Mouse (Mus musculus) liver, adult 2 months (tissue): ENCODE results near the gene Rbfox3. TPM values are rescaled to one million over a fixed set of nuclear protein-coding genes. Genes with fewer than 3 reads are reported as not detected.
A peak's percentile ranks its signal among the peaks of the same experiment; 100 is the strongest.

Source experiments
- DNase-seq: peaks from one replicate; pipeline ENCODE4 v3.0.0-alpha.2; 2011; ENCODE audit warnings: low read depth, low spot score; ENCODE audit errors: extremely low read depth
- H3K27ac ChIP-seq: fragments of 200-500 bp; replicated peaks from 2 replicates; pipeline ENCODE4 v1.5.1; 2012; ENCODE audit warnings: low read depth, mild to moderate bottlenecking, control low read depth, inconsistent platforms, low read length; ENCODE audit not compliant: insufficient read depth
- H3K27me3 ChIP-seq: fragments of 200-500 bp; 2 replicates; pipeline ENCODE4 v1.6.1; 2012; ENCODE audit warnings: mild to moderate bottlenecking, moderate library complexity, low read length, inconsistent platforms; ENCODE audit not compliant: control insufficient read depth, insufficient read depth
- H3K36me3 ChIP-seq: fragments of 200-500 bp; 2 replicates; pipeline ENCODE4 v1.6.1; 2012; ENCODE audit warnings: low read length, inconsistent platforms; ENCODE audit not compliant: control insufficient read depth, insufficient read depth
- H3K4me1 ChIP-seq: fragments of 200-500 bp; 2 replicates; pipeline ENCODE4 v1.6.1; 2011; ENCODE audit warnings: low read length; ENCODE audit not compliant: control insufficient read depth, insufficient read depth
- H3K4me3 ChIP-seq: fragments of 200-500 bp; 2 replicates; pipeline ENCODE4 v1.5.1; 2011; ENCODE audit warnings: low read depth, mild to moderate bottlenecking, control low read depth, low read length, moderate library complexity; ENCODE audit not compliant: insufficient read depth
- H3K79me2 ChIP-seq: fragments of 200-500 bp; 2 replicates; pipeline ENCODE4 v1.6.1; 2012; ENCODE audit warnings: inconsistent platforms, mild to moderate bottlenecking, low read length, moderate library complexity; ENCODE audit not compliant: control insufficient read depth, insufficient read depth
- H3K9ac ChIP-seq: fragments of 200-500 bp; 2 replicates; pipeline ENCODE4 v1.6.1; 2012; ENCODE audit warnings: low read depth, mild to moderate bottlenecking, control low read depth, inconsistent platforms, low read length
- CTCF ChIP-seq: fragments of 200-500 bp; IDR thresholded peaks from 2 replicates; pipeline ENCODE4 v1.5.1; 2011; ENCODE audit warnings: low read depth, low read length, control low read depth
- POLR2A ChIP-seq: fragments of 200-500 bp; IDR thresholded peaks from 2 replicates; pipeline ENCODE4 v1.6.1; 2011; ENCODE audit warnings: low read length, control low read depth; ENCODE audit not compliant: insufficient read depth; ENCODE audit errors: extremely low read depth
- WGBS: fragments of 180-500 bp; shearing (Covaris S2); methylation state at CpG from one replicate; pipeline ENCODE4 v1.1.7; 2018; 5-methylcytosine and 5-hydroxymethylcytosine counted together
- polyA plus RNA-seq: library from polyadenylated mRNA; depleted of rRNA; stranded (reverse); fragments of >200 nt; gene quantifications from 2 replicates; pipeline ENCODE4 v1.2.3, GENCODE M21; 2012
- total RNA-seq: library from RNA; depleted of rRNA; stranded (reverse); fragments of >200 nt; gene quantifications from 2 replicates; pipeline ENCODE4 v1.2.3, GENCODE M21; 2014

Rbfox3 gene
- total and polyA plus RNA-seq, 2 experiments, result 0.28 to 0.44 TPM

DNA sequence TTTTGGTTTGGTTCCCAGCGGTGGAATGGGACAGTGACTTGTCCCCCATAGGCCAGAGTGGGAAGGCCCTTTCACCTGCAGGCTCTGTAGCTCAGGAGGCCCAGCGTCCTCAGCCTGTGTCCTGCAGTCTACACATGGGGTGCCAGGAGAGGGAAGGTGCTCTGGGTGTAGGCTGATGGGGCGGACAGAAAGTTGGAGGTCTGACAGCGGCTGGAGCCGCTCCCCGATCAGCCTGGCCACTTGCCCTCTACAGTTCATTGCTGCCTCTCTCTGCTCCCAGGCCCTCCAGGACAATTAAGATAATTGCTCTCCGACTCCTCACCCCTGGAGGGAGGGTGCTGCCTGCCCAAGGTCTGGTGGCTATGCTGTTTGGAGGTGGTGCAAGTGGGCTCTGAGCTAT lies 392.7 kb downstream of the Rbfox3 start:
- TF ChIP-seq CTCF, result no peak
- TF ChIP-seq POLR2A, result no peak
- H3K27ac ChIP-seq, result no peak overlapping the region
- H3K9ac ChIP-seq, result no peak overlapping the region
- no peaks in the 10 kb centered on the region for H3K79me2 ChIP-seq
- no peak for DNase-seq
- H3K36me3 ChIP-seq, result no peaks in the 10 kb centered on the region
- no peaks in the 10 kb centered on the region for H3K27me3 ChIP-seq
- H3K4me3 ChIP-seq, result no peak overlapping the region
- WGBS, result 82% methylated on average over 7 of the region's 7 CpGs
- H3K4me1 ChIP-seq, result no peaks in the 10 kb centered on the region

GRCm38 (mm10) chr11:118517924-118518323 lies 393.5 kb downstream of the Rbfox3 start:
- Histone ChIP-seq H3K4me1 (no peaks in the 10 kb centered on the region), H3K79me2 (no peaks in the 10 kb centered on the region), H3K36me3 (no peaks in the 10 kb centered on the region), H3K4me3 (no peak overlapping the region), H3K27me3 (no peaks in the 10 kb centered on the region), H3K27ac (no peak overlapping the region), H3K9ac (no peak overlapping the region)
- DNase-seq, result no peak
- TF ChIP-seq POLR2A, result no peak
- TF ChIP-seq CTCF, result no peak
- WGBS, result 86% methylated on average over 7 of the region's 7 CpGs

DNA sequence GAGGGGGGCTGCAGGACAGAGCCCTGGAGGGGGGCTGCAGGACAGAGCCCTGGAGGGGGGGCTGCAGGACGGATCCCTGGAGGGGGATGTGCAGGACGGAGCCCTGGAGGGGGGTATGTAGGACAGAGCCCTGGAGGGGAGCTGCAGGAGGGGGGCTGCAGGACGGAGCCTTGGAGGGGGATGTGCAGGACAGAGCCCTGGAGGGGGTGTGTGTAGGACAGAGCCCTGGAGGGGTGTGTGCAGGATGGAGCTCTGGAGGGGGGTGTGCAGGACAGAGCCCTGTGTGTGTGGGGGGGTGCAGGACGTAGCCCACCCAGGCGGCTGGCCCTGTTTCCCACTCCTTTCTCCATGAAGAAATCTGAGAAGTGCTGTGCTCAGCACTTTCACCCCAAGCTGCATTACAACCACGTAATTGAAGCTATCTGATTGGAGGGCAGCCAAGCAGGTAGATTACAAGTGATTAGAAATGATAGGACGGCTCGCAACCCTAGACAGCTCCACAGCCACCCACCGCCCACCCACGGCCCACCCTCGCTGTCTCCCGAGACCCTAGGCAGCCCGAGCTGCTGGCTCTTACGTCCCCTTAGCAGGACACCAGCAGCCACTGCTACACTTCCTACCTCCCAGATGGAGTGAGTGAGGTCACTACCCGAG lies 399.0 kb downstream of the Rbfox3 start:
- no peaks in the 10 kb centered on the region for H3K79me2 ChIP-seq
- no peaks in the 10 kb centered on the region for H3K27me3 ChIP-seq
- no peak for DNase-seq
- H3K36me3 ChIP-seq, result no peaks in the 10 kb centered on the region
- no peaks in the 10 kb centered on the region for H3K4me1 ChIP-seq
- no peak for TF ChIP-seq POLR2A
- TF ChIP-seq CTCF, result no peak
- no peak overlapping the region for H3K27ac ChIP-seq
- 60% methylated on average over 15 of the region's 15 CpGs for WGBS
- no peak overlapping the region for H3K4me3 ChIP-seq
- no peak overlapping the region for H3K9ac ChIP-seq

DNA sequence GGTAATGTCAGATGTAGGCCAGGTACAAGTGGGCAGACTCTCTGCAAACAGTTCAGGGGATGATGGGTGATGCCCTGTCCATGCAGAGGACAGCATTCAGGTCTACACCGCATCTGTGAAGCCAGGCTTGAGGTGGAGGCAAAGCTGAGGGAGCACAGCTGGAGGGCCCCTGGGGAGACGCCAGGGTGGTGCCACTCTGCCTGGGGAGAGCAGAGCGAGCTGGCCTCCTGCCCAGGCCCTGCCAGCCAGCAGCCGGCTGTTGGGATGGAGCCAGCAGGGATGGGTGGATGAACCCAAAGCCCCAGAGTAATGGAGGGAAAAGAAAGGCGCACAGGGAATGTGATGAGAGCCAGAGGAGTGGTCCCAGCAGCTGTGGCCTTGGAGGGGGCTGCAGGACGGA lies 399.5 kb downstream of the Rbfox3 start:
- Histone ChIP-seq H3K27me3 (no peaks in the 10 kb centered on the region), H3K9ac (no peak overlapping the region), H3K36me3 (no peaks in the 10 kb centered on the region), H3K79me2 (no peaks in the 10 kb centered on the region), H3K27ac (no peak overlapping the region), H3K4me1 (no peaks in the 10 kb centered on the region), H3K4me3 (no peak overlapping the region)
- DNase-seq, result no peak
- TF ChIP-seq POLR2A (no peak), CTCF (no peak)
- 66% methylated on average over 6 of the region's 6 CpGs for WGBS

- Histone ChIP-seq H3K36me3 (no peaks in the 10 kb centered on the region), H3K4me1 (no peaks in the 10 kb centered on the region), H3K27me3 (no peaks in the 10 kb centered on the region), H3K27ac (no peak overlapping the region), H3K9ac (no peak overlapping the region), H3K79me2 (no peaks in the 10 kb centered on the region), H3K4me3 (no peak overlapping the region)
- no peak for DNase-seq
- TF ChIP-seq POLR2A (no peak), CTCF (no peak)
- 75% methylated on average over 7 of the region's 7 CpGs for WGBS
These were observed 403.1 kb downstream of the Rbfox3 start for GRCm38 (mm10) chr11:118508341-118508740.

- H3K36me3 ChIP-seq, result no peaks in the 10 kb centered on the region
- H3K79me2 ChIP-seq, result no peaks in the 10 kb centered on the region
- peak; percentile 34 for DNase-seq
- H3K4me3 ChIP-seq, result no peak overlapping the region
- peak; percentile 95 for TF ChIP-seq CTCF
- no peak for TF ChIP-seq POLR2A
- no peak overlapping the region for H3K9ac ChIP-seq
- no peaks in the 10 kb centered on the region for H3K4me1 ChIP-seq
- H3K27ac ChIP-seq, result no peak overlapping the region
- no peaks in the 10 kb centered on the region for H3K27me3 ChIP-seq
- WGBS, result 26% methylated on average over 5 of the region's 5 CpGs
These were observed 403.5 kb downstream of the Rbfox3 start for GRCm38 (mm10) chr11:118507904-118508303.
